Mouse (Mus musculus) G1E (cell line): ENCODE measurements around the gene H3f3a. TPM values are rescaled to one million over a fixed set of nuclear protein-coding genes. Genes with fewer than 3 reads are reported as not detected.

Experiments used
- ATAC-seq: 2 replicates; pipeline ENCODE4 v1.8.0; 2016; ENCODE audit warnings: mild to moderate bottlenecking; ENCODE audit not compliant: insufficient number of reproducible peaks, poor library complexity, low FRiP score, severe bottlenecking; ENCODE audit errors: extremely low read depth
- DNase-seq: peaks from one replicate; pipeline ENCODE4 v3.0.0; 2012; ENCODE audit warnings: low spot score
- H3K27me3 ChIP-seq: 2 replicates; pipeline ENCODE4 v1.6.1; 2012; ENCODE audit warnings: mild to moderate bottlenecking, low read length, inconsistent platforms; ENCODE audit not compliant: insufficient read depth
- H3K36me3 ChIP-seq: replicated peaks from 2 replicates; pipeline ENCODE3; 2012; ENCODE audit warnings: mild to moderate bottlenecking, inconsistent platforms
- H3K4me1 ChIP-seq: 2 replicates; pipeline ENCODE4 v1.6.1; 2012; ENCODE audit warnings: low read depth, low read length, inconsistent platforms, mixed read lengths; ENCODE audit not compliant: insufficient read depth
- H3K4me3 ChIP-seq: 2 replicates; pipeline ENCODE4 v1.5.1; 2012; ENCODE audit warnings: low read depth, mild to moderate bottlenecking, inconsistent platforms, low read length, moderate library complexity, mixed read lengths
- H3K9me3 ChIP-seq: replicated peaks from 2 replicates; pipeline ENCODE4 v1.6.1; 2012; ENCODE audit warnings: inconsistent platforms
- CTCF ChIP-seq: IDR thresholded peaks from 2 replicates; pipeline ENCODE4 v1.5.1; 2012; ENCODE audit warnings: low read depth, low read length, inconsistent platforms, mixed read lengths
- GATA1 ChIP-seq: IDR thresholded peaks from 2 replicates; pipeline ENCODE4 v1.6.1; 2012; ENCODE audit warnings: borderline replicate concordance, low read length, inconsistent platforms, mixed read lengths
- GATA2 ChIP-seq: IDR thresholded peaks from 2 replicates; pipeline ENCODE4 v1.6.1; 2012; ENCODE audit warnings: low read depth, low read length, inconsistent platforms, borderline replicate concordance
- POLR2AphosphoS5 ChIP-seq: IDR thresholded peaks from 2 replicates; pipeline ENCODE4 v1.6.1; 2012; ENCODE audit warnings: low read depth, low read length, inconsistent platforms; ENCODE audit not compliant: insufficient replicate concordance
- TAL1 ChIP-seq: conservative IDR thresholded peaks from 2 replicates; pipeline ENCODE4 v1.6.1; 2012; ENCODE audit warnings: low read depth, low read length, inconsistent platforms, mixed read lengths
- polyA plus RNA-seq: library from polyadenylated mRNA; stranded (reverse); fragments of >175 nt; gene quantifications from 2 replicates; pipeline ENCODE4 v1.2.3, GENCODE M21; 2012
- total RNA-seq, 2 experiments: library from RNA; stranded (forward) in 1 of 2; stranded (reverse) in 1 of 2; fragments of 200-1000 nt in 1 of 2; fragments of >200 nt in 1 of 2; fragmentation: Nextera tagmentation in 1 of 2; gene quantifications; 2 replicates each; pipeline ENCODE4 v1.2.3; 2014 to 2017

H3f3a gene
- total and polyA plus RNA-seq, 3 experiments, result 1,327 to 3,138 (median 1,527) TPM

DNA sequence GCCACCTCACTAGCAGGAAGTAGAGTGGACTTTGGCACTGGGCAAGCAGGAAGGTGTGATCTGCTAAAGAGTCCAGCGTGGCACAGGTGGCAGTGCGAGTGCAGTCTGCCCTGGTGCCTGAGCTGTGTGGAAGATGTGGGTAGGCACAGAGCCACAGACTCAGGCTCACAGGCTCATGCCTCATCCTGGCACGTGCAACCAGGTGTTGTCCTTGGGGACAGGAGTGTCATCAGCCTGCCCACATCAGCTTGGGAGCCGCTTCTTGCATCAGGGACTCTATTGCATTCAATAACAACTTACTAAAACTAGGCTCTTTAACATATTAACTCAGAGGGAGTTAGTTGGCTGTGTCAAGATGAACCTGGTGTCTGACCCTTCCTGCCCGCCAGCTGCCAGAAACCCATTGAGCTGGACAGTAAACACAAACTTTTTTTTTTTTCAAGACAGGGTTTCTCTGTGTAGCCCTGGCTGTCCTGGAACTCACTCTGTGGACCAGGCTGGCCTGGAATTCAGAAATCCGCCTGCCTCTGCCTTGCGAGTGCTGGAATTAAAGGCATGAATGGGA, 55.7 kb downstream of the H3f3a start:
- TF ChIP-seq CTCF, result no peak
- no peak for TF ChIP-seq GATA1
- no peak for TF ChIP-seq POLR2AphosphoS5
- no peak for TF ChIP-seq GATA2
- no peak for TF ChIP-seq TAL1
- peaks cover 3% of the 10 kb centered on the region; the same call in 1 of the 2 replicates for H3K27me3 ChIP-seq
- no peak overlapping the region for H3K4me3 ChIP-seq
- H3K36me3 ChIP-seq, result peaks cover 22% of the 10 kb centered on the region
- ATAC-seq, result no peak
- peaks cover 5% of the 10 kb centered on the region; the same call in 1 of the 2 replicates for H3K4me1 ChIP-seq
- H3K9me3 ChIP-seq, result no peaks in the 10 kb centered on the region
- no peak for DNase-seq

DNA sequence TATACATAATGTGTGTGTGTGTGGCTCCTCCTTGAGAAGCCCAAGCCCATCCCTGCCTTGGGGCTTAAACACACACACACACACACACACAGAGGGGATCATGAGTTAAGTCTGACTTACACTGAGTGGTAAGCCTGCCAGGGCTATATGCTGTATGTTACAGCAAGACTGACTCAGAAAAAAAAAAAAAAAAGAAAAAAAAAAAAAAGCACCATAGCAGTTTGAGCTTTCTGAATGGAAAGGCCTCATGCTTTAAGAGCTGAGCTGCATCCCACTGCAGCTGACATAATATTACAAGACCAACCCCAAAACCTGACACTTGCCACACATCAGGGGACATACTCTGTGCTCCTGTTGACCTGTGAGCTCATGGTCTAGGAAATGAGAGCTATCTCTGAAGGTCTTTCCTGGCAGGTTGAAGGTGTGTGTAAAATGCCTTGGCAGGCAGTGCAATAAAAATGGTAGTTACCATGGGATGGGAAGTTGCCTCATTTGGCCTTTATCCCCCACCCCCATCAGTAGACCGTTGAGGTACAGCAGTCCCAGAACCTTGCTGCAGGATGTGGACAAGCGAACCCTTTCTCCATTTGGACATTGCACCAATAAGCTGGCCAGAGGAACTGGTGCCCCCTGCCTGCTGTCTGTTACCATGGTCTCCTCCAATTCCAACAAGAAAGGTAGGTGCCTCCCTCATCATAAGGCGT, 56.3 kb downstream of the H3f3a start:
- no peak for ATAC-seq

DNA sequence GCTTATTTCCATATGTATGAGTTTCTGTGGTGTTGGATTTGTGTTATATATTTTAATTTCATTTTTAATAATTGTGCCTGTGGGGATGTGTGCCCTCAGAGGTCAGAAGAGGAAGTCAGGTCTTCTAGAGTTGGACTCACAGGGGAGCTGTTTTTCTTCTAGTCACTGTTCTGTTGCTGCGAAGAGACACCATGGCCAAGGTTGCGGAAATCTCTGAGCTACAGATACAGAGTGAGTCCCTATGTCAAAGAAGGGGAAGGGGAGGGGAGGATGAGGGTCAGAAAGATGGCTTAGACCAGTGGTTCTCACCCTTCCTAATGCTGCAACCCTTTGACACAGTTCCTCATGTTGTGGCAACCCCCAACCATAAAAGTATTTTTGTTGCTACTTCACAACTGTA, 57.0 kb downstream of the H3f3a start:
- Histone ChIP-seq H3K4me3 (no peak overlapping the region), H3K27me3 (no peaks in the 10 kb centered on the region), H3K9me3 (no peaks in the 10 kb centered on the region), H3K36me3 (peaks cover 36% of the 10 kb centered on the region), H3K4me1 (0 out of 2 replicates have a peak, but pooled peaks cover 5% of the 10 kb centered on the region)
- TF ChIP-seq POLR2AphosphoS5 (no peak), GATA1 (no peak), TAL1 (no peak), GATA2 (no peak), CTCF (no peak)
- no peak for ATAC-seq
- DNase-seq, result no peak

More for the DNA sequence above, 56.3 kb downstream of the H3f3a start:
- no peak for DNase-seq
- Histone ChIP-seq H3K4me3 (no peak overlapping the region), H3K9me3 (no peaks in the 10 kb centered on the region), H3K4me1 (0 out of 2 replicates have a peak, but pooled peaks cover 5% of the 10 kb centered on the region), H3K27me3 (no peaks in the 10 kb centered on the region), H3K36me3 (peaks cover 29% of the 10 kb centered on the region)
- TF ChIP-seq TAL1, result no peak
- no peak for TF ChIP-seq GATA2

DNA sequence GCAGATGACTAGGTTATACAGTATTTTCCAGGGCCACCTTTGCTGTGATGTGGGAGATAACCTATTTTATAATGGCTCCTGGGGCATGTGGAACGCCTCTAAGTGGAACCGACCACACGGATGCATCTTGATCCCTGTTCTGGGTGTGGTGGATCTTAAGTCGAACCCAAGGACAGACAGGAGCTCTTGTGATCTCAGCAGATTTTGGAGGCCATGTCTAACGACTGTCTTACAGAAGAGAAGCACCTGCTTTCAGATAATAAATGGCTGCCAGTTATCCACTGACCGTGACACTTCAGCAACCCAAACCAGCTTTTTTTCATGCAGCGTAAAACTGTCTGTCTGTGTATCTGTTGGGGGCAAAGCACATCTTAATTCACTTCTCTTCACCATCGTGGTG, 59.4 kb downstream of the H3f3a start:
- 0 out of 2 replicates have a peak, but pooled peaks cover 5% of the 10 kb centered on the region for H3K4me1 ChIP-seq
- DNase-seq (no peak), ATAC-seq (no peak)
- H3K4me3 ChIP-seq, result no peak overlapping the region
- no peaks in the 10 kb centered on the region for H3K27me3 ChIP-seq
- no peaks in the 10 kb centered on the region for H3K9me3 ChIP-seq
- peaks cover 42% of the 10 kb centered on the region for H3K36me3 ChIP-seq
- TF ChIP-seq GATA1 (no peak), GATA2 (no peak), TAL1 (no peak), CTCF (no peak)

DNA sequence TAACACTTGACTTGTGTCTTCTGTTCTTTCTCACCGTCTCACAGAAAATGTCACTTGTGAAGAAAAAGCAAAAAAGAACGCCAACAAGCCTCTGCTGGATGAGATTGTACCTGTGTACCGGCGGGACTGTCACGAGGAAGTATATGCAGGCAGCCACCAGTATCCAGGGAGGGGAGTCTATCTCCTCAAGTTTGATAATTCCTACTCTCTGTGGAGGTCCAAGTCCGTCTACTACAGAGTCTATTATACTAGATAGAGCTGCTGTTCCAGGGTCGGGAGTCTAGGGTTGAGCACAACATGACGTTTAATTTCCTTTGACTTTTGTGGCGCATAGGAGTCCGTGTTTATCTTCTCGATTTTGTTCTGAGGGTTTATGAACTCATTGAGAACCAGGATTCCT, 61.6 kb downstream of the H3f3a start:
- ATAC-seq, result no peak
- no peaks in the 10 kb centered on the region for H3K27me3 ChIP-seq
- no peaks in the 10 kb centered on the region for H3K4me1 ChIP-seq
- no peaks in the 10 kb centered on the region for H3K9me3 ChIP-seq
- no peak overlapping the region for H3K4me3 ChIP-seq
- peaks cover 57% of the 10 kb centered on the region for H3K36me3 ChIP-seq
- TF ChIP-seq GATA2 (no peak), GATA1 (no peak)
- no peak for DNase-seq

Other genes with a start within 250 kb of the H3f3a start
- 75.5 and 91.1 TPM in 2 replicates for gene Parp1, start 245.0 kb downstream of the H3f3a start, total RNA-seq (2014; fragmentation: Nextera tagmentation)
- gene Parp1, start 245.0 kb downstream of the H3f3a start, total RNA-seq (2017), result 165 and 168 TPM in 2 replicates
- 127 and 142 TPM in 2 replicates for gene Parp1, start 245.0 kb downstream of the H3f3a start, polyA plus RNA-seq
- 37.2 and 38.6 TPM in 2 replicates for gene Lin9, start 172.8 kb downstream of the H3f3a start, total RNA-seq (2014; fragmentation: Nextera tagmentation)
- gene Lin9, start 172.8 kb downstream of the H3f3a start, total RNA-seq (2017), result 33.6 and 37.3 TPM in 2 replicates
- 0.51 and 0.77 TPM in 2 replicates for gene Lin9, start 172.8 kb downstream of the H3f3a start, polyA plus RNA-seq
- not detected in 2 replicates for gene Mixl1, start 116.9 kb downstream of the H3f3a start, total RNA-seq (2014; fragmentation: Nextera tagmentation)
- 0.11 and 0.12 TPM in 2 replicates for gene Mixl1, start 116.9 kb downstream of the H3f3a start, total RNA-seq (2017)
- not detected in 2 replicates for gene Mixl1, start 116.9 kb downstream of the H3f3a start, polyA plus RNA-seq
- 34.9 and 39.0 TPM in 2 replicates for gene Acbd3, start 87.9 kb downstream of the H3f3a start, total RNA-seq (2014; fragmentation: Nextera tagmentation)
- 47.7 and 57.1 TPM in 2 replicates for gene Acbd3, start 87.9 kb downstream of the H3f3a start, total RNA-seq (2017)
- gene Acbd3, start 87.9 kb downstream of the H3f3a start, polyA plus RNA-seq, result 8.2 and 9.0 TPM in 2 replicates
- gene Sde2, start 37.2 kb upstream of the H3f3a start, total RNA-seq (2014; fragmentation: Nextera tagmentation), result 41.0 and 43.2 TPM in 2 replicates
- 52.6 and 72.2 TPM in 2 replicates for gene Sde2, start 37.2 kb upstream of the H3f3a start, total RNA-seq (2017)
- 37.2 and 51.6 TPM in 2 replicates for gene Sde2, start 37.2 kb upstream of the H3f3a start, polyA plus RNA-seq
- gene Lefty2, start 79.2 kb upstream of the H3f3a start, total RNA-seq (2014; fragmentation: Nextera tagmentation), result not detected in 2 replicates
- gene Lefty2, start 79.2 kb upstream of the H3f3a start, total RNA-seq (2017), result 0.06 and 0.11 TPM in 2 replicates
- not detected in 2 replicates for gene Lefty2, start 79.2 kb upstream of the H3f3a start, polyA plus RNA-seq
- gene Pycr2, start 90.3 kb upstream of the H3f3a start, total RNA-seq (2014; fragmentation: Nextera tagmentation), result 22.7 and 24.8 TPM in 2 replicates
- gene Pycr2, start 90.3 kb upstream of the H3f3a start, total RNA-seq (2017), result 23.2 and 26.4 TPM in 2 replicates
- gene Pycr2, start 90.3 kb upstream of the H3f3a start, polyA plus RNA-seq, result 122 and 154 TPM in 2 replicates
- not detected in 2 replicates for gene Lefty1, start 121.1 kb upstream of the H3f3a start, total RNA-seq (2014; fragmentation: Nextera tagmentation)
- gene Lefty1, start 121.1 kb upstream of the H3f3a start, total RNA-seq (2017), result not detected in 2 replicates
- 0.08 TPM in 1 of 2 replicates, not detected in the other for gene Lefty1, start 121.1 kb upstream of the H3f3a start, polyA plus RNA-seq
- gene Tmem63a, start 128.4 kb upstream of the H3f3a start, total RNA-seq (2014; fragmentation: Nextera tagmentation), result 3.2 and 4.3 TPM in 2 replicates
- 2.8 and 3.1 TPM in 2 replicates for gene Tmem63a, start 128.4 kb upstream of the H3f3a start, total RNA-seq (2017)
- gene Tmem63a, start 128.4 kb upstream of the H3f3a start, polyA plus RNA-seq, result 2.8 and 3.4 TPM in 2 replicates
- not detected in 2 replicates for gene Ephx1, start 207.0 kb upstream of the H3f3a start, total RNA-seq (2014; fragmentation: Nextera tagmentation)
- not detected in 2 replicates for gene Ephx1, start 207.0 kb upstream of the H3f3a start, total RNA-seq (2017)
- gene Ephx1, start 207.0 kb upstream of the H3f3a start, polyA plus RNA-seq, result not detected in 2 replicates
- gene 9130409I23Rik, start 237.3 kb upstream of the H3f3a start, total RNA-seq (2014; fragmentation: Nextera tagmentation), result not detected in 2 replicates
- gene 9130409I23Rik, start 237.3 kb upstream of the H3f3a start, total RNA-seq (2017), result 0.05 TPM in 1 of 2 replicates, not detected in the other
- gene 9130409I23Rik, start 237.3 kb upstream of the H3f3a start, polyA plus RNA-seq, result not detected in 2 replicates